Mouse (Mus musculus) forebrain, embryonic 11.5 days (tissue): Measurements from ENCODE around the gene Col4a2. TPM values are rescaled to one million over a fixed set of nuclear protein-coding genes. Genes with fewer than 3 reads are reported as not detected.

Source experiments
- ATAC-seq: fragments of 200-750 bp; cut with Nextera tagmentation; replicated peaks from 2 replicates; pipeline ENCODE4 v1.8.0; 2017; ENCODE audit warnings: moderate TSS enrichment; ENCODE audit not compliant: low FRiP score
- DNase-seq: peaks from one replicate; pipeline ENCODE4 v3.0.0-alpha.2; 2017; ENCODE audit warnings: low spot score
- H3K27ac ChIP-seq: fragments of 300-500 bp; sonication (generic); 2 replicates; pipeline ENCODE4 v1.5.1; 2014; ENCODE audit warnings: low read depth, low read length
- H3K27me3 ChIP-seq: fragments of 300-500 bp; sonication (generic); 2 replicates; pipeline ENCODE4 v1.6.1; 2014; ENCODE audit warnings: mild to moderate bottlenecking, low read length, mixed read lengths; ENCODE audit not compliant: control insufficient read depth, insufficient read depth
- H3K36me3 ChIP-seq: fragments of 300-500 bp; sonication (generic); 2 replicates; pipeline ENCODE4 v1.6.1; 2014; ENCODE audit warnings: mild to moderate bottlenecking, low read length, moderate library complexity, mixed read lengths; ENCODE audit not compliant: control insufficient read depth, insufficient read depth
- H3K4me1 ChIP-seq: fragments of 300-500 bp; sonication (generic); replicated peaks from 2 replicates; pipeline ENCODE4 v1.6.1; 2014; ENCODE audit warnings: low read length, mixed read lengths; ENCODE audit not compliant: control insufficient read depth, insufficient read depth
- H3K4me2 ChIP-seq: fragments of 300-500 bp; sonication (generic); 2 replicates; pipeline ENCODE4 v1.6.1; 2014; ENCODE audit warnings: low read depth, mild to moderate bottlenecking, low read length, moderate library complexity, mixed read lengths; ENCODE audit not compliant: severe bottlenecking
- H3K4me3 ChIP-seq: fragments of 300-500 bp; sonication (generic); 2 replicates; pipeline ENCODE4 v1.5.1; 2014; ENCODE audit warnings: low read depth, low read length
- H3K9ac ChIP-seq: fragments of 300-500 bp; sonication (generic); 2 replicates; pipeline ENCODE4 v1.6.1; 2014; ENCODE audit warnings: low read length
- H3K9me3 ChIP-seq: fragments of 300-500 bp; sonication (generic); 2 replicates; pipeline ENCODE4 v1.6.1; 2016; ENCODE audit warnings: low read length, mixed read lengths; ENCODE audit not compliant: control insufficient read depth
- WGBS: fragments of 180-500 bp; shearing (Covaris S2); extraction: QIAGEN DNeasy Blood & Tissue Kit; methylation state at CpG from one replicate; pipeline ENCODE4 v1.1.7; 2014; 5-methylcytosine and 5-hydroxymethylcytosine counted together
- polyA plus RNA-seq: library from polyadenylated mRNA; unstranded; fragments of >200 nt; fragmentation: Nextera tagmentation; extraction: Ambion mirVana; gene quantifications from 2 replicates; pipeline ENCODE4 v1.2.1, GENCODE M21; 2014

Gene Col4a2
- polyA plus RNA-seq, 1 experiment from 2014 or later: 45.4 TPM

DNA sequence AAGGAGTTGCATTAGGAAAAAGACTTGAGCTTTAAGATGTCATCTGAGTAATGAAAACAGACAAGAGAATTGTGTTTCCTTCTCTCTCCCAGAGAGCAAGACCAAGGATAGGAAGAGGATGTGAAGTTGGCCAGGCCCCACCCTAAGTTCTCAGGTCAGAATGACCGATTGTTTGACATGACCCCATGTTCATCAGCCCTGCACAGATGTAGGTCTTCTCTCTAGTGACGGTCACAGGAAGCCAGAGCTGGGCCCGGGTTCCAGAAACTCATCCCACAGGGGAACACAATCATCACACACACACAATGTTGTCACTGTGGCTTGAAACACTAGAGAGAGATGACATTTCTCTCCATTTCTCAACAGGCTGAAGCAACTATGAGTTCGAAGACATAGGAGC is 27.2 kb upstream of the Col4a2 start:
- ATAC-seq: no peak

DNA sequence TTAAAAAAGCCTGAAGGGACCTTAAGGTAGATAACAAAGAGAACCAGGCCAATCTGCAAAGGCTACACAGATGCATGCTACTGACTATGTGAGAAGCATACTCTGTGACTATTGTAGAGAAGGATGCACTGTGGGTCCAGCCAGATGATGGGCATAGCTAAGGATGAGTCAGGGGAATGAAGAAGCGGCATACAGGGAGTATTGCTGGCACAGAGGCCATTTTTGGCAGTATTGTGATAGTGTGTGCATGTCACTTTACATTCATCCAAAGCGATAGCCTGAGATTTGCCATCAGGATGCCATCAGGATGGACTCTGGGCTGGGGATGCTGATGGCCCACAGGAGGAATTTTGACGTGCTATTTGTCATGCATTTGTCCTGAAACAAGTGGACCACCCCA is 25.5 kb upstream of the Col4a2 start:
- Histone ChIP-seq H3K9ac (no peak overlapping the region), H3K27ac (no peak overlapping the region), H3K9me3 (no peaks in the 10 kb centered on the region), H3K4me2 (no peak overlapping the region), H3K4me1 (peaks cover 8% of the 10 kb centered on the region), H3K4me3 (no peak overlapping the region), H3K36me3 (no peaks in the 10 kb centered on the region), H3K27me3 (no peaks in the 10 kb centered on the region)
- 67% methylated on average over 3 of the region's 3 CpGs for WGBS
- no peak for DNase-seq
- no peak for ATAC-seq

More for the DNA sequence above, 27.2 kb upstream of the Col4a2 start:
- Histone ChIP-seq H3K4me2 (no peak overlapping the region), H3K9ac (no peak overlapping the region), H3K27ac (no peak overlapping the region), H3K36me3 (no peaks in the 10 kb centered on the region), H3K27me3 (no peaks in the 10 kb centered on the region), H3K9me3 (no peaks in the 10 kb centered on the region), H3K4me3 (no peak overlapping the region), H3K4me1 (peaks cover 8% of the 10 kb centered on the region)
- 87% methylated on average over 4 of the region's 4 CpGs for WGBS
- no peak for DNase-seq

DNA sequence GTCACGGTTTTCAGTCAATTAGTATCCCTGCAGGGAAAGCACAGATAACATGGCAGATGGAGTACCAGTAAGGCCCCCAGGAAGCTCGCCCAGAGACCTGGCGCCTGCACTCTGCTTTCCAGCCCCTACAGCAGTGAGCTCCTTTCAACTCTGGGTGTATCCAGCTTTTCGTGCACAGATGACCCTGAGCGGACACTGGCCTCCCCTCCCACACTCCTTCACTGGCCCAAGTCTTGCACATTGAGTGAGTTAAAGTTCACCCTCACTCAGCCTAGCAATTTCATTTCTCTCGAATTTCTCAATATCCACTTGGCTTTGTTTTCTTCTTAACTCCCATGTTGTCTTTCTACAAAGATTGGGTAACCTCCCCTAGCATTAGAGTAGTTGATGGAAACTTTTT is 24.3 kb upstream of the Col4a2 start:
- Histone ChIP-seq H3K9me3 (no peaks in the 10 kb centered on the region), H3K4me2 (no peak overlapping the region), H3K4me1 (peaks cover 2% of the 10 kb centered on the region), H3K27me3 (no peaks in the 10 kb centered on the region), H3K27ac (no peak overlapping the region), H3K4me3 (no peak overlapping the region), H3K9ac (no peak overlapping the region), H3K36me3 (no peaks in the 10 kb centered on the region)
- DNase-seq (no peak), ATAC-seq (no peak)
- 73% methylated on average over 6 of the region's 6 CpGs for WGBS

DNA sequence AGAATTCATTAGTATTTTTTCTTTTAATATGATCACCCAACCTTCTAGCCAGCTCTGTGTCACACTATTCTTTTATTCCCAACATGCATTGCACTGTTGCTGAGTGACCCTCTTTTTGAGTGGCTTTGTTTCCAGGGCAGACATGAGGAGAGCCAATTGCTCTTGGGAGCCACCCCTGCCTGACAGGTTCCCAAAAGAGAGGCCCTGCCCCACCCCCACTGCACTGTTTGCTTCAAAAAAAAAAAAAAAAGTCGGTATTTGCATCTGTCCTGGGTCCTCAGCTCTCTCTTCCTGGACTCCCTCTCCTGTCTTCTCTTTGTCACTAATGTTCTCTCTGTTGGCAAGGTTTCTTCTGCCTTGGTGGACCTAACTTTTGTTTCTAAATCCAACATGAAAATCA is 22.1 kb upstream of the Col4a2 start:
- H3K36me3 ChIP-seq: no peaks in the 10 kb centered on the region
- no peak overlapping the region for H3K4me2 ChIP-seq
- H3K27ac ChIP-seq: no peak overlapping the region
- no peaks in the 10 kb centered on the region for H3K27me3 ChIP-seq
- ATAC-seq (no peak), DNase-seq (no peak)
- no peaks in the 10 kb centered on the region; the same call in 1 of the 2 replicates for H3K4me1 ChIP-seq
- 14% methylated on average over 1 of the region's 1 CpGs for WGBS
- H3K9ac ChIP-seq: no peak overlapping the region
- H3K9me3 ChIP-seq: no peaks in the 10 kb centered on the region
- H3K4me3 ChIP-seq: no peak overlapping the region

DNA sequence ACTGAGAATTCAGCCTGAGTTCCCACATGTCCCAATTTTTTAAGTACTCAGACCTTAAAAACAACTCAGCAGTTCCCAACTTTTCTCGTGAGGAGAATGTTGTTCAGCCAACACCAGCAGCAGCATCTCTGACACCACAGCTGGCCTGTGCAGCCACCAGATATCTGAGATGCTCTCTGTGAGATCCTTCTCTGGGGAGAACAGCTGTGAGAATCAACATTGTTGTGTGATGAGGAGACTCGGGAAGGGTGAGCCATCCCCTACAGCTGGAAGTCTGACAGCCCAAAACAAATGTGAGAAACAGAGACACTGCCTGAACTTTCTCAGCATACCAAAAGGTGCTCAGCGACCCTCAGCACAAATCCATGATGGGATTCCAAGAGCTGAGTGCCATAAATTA is 20.0 kb upstream of the Col4a2 start:
- 72% methylated on average over 3 of the region's 3 CpGs for WGBS
- Histone ChIP-seq H3K4me3 (no peak overlapping the region), H3K9me3 (no peaks in the 10 kb centered on the region), H3K4me2 (no peak overlapping the region), H3K4me1 (no peaks in the 10 kb centered on the region; the same call in 1 of the 2 replicates), H3K27ac (no peak overlapping the region), H3K36me3 (no peaks in the 10 kb centered on the region), H3K27me3 (no peaks in the 10 kb centered on the region), H3K9ac (no peak overlapping the region)
- DNase-seq (no peak), ATAC-seq (no peak)

DNA sequence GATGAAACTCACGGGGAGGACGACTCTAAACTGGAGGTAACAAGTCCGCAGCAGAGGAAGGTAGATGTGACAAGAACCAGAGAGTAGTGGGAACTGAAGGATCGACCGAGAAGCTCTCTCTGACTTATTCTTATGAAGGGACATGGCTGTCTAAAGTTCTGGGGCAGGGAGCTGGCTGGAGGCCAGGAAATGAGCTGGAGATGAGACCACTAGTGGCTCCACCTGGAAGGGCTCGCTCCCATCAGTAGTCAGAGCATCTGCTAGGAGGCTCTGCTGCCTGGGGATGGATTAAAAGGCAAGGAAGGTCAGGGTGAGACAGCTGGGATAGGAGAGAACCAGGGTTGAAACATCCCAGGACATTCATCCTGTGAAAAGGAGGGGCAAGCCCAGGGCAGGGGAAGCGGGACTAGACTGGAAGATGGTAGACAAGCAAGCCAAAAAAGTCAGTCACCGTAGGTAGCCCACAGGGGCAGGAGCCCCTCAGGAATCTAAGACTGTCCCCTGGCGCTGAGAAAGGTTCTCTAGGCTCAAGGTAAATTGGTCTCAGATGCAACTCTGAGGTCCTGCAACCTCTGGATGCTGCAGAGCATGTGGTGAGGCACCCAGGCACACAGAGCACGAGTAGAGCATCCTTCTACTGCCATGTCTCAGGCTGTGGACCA is 16.2 kb upstream of the Col4a2 start:
- Histone ChIP-seq H3K4me2 (no peak overlapping the region), H3K9me3 (no peaks in the 10 kb centered on the region), H3K27ac (no peak overlapping the region), H3K27me3 (no peaks in the 10 kb centered on the region), H3K9ac (no peak overlapping the region), H3K36me3 (no peaks in the 10 kb centered on the region), H3K4me3 (no peak overlapping the region), H3K4me1 (no peaks in the 10 kb centered on the region)
- ATAC-seq: no peak
- WGBS: 90% methylated on average over 10 of the region's 10 CpGs
- DNase-seq: no peak

DNA sequence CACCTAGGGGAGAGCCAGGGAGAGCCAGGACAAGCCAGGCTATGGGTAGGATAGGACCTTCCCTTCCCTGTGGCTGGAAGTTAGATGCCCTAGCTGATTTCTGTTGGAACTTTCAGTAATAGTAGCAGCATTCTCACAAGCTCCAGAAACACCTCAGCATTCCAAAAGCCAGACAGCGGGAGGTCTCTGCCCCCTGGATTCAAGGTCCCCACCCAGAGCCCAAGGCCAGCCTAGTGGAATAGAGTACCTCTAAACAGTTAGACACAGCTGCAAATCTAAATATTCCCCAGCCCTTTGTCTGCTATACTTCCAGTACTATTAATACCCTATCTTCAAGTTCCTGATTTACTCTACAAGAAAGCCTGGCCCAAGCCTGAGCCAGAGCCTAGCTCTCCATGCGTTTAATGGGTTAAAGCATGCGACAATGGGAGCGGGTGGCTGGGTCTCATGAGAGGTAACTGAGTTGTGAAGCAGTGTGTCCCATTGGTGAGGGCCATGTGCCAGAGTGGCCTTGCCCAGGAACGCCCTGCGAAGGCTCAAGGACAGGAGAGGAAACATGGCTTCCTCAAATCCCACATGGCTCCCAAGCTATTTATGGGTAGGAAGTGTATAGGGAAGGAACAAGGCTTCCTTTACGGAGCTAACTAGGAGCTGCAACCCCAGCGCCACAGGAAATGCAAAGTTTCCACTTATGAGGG is 15.3 kb upstream of the Col4a2 start:
- H3K36me3 ChIP-seq: no peaks in the 10 kb centered on the region
- H3K9me3 ChIP-seq: no peaks in the 10 kb centered on the region
- H3K9ac ChIP-seq: no peak overlapping the region
- H3K4me3 ChIP-seq: no peak overlapping the region
- H3K27ac ChIP-seq: no peak overlapping the region
- no peaks in the 10 kb centered on the region for H3K4me1 ChIP-seq
- ATAC-seq: no peak
- 90% methylated on average over 8 of the region's 8 CpGs for WGBS
- DNase-seq: no peak
- no peak overlapping the region for H3K4me2 ChIP-seq
- no peaks in the 10 kb centered on the region for H3K27me3 ChIP-seq

DNA sequence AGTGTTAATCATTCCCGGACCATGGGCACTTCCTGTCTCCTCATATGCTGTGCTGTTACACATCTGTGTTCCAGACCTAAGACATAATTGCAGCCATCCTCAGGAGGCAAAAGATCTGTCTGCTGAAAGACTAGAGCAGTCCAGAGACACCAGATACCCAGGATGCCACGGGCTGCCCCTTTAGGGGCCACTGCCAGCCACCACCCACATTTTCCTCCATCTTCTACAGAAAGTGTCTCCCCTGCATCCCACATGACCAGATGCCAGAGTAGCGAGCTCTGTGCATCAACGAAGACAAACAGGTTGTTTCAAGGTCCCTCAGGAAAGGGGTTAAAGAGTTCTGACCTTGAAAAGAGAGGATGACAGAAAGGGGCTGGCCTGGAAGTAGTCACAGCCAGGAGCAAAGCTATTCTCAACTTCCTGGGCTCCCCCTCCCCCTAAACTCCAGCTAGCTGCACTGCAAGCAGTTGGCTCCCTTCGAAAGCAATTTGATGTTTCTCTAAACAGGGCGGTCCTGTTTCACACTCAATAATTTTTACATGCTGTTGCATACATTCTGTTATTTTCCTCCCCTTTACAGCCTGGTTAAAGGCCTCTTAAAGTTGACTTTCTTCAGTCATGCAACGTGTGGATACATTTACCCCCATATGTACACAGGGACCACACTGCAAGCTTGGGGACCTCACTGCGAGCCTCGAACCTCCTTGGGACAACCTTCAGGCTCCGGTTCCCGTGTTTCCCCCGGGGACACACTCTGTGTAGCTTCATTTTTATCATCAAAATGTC is 13.9 kb upstream of the Col4a2 start:
- Histone ChIP-seq H3K9me3 (no peaks in the 10 kb centered on the region), H3K4me1 (no peaks in the 10 kb centered on the region), H3K9ac (no peak overlapping the region), H3K27ac (no peak overlapping the region), H3K4me2 (no peak overlapping the region), H3K4me3 (no peak overlapping the region), H3K27me3 (no peaks in the 10 kb centered on the region), H3K36me3 (no peaks in the 10 kb centered on the region)
- 78% methylated on average over 12 of the region's 12 CpGs for WGBS
- DNase-seq: no peak
- ATAC-seq: no peak
